Mouse (Mus musculus): ENCODE data around the gene Trim7. TPM values are rescaled to one million over a fixed set of nuclear protein-coding genes. Genes with fewer than 3 reads are reported as not detected.
A peak's percentile ranks its signal among the peaks of the same experiment; 100 is the strongest.
"Not testable (repeated sequence)": the region's sequence is repeated elsewhere in the genome, so short reads cannot be mapped to it uniquely, and the experiment has no call there.

Trim7 gene
- polyA plus RNA-seq, 1 experiment from 2014 or later = 0.16 TPM

DNA sequence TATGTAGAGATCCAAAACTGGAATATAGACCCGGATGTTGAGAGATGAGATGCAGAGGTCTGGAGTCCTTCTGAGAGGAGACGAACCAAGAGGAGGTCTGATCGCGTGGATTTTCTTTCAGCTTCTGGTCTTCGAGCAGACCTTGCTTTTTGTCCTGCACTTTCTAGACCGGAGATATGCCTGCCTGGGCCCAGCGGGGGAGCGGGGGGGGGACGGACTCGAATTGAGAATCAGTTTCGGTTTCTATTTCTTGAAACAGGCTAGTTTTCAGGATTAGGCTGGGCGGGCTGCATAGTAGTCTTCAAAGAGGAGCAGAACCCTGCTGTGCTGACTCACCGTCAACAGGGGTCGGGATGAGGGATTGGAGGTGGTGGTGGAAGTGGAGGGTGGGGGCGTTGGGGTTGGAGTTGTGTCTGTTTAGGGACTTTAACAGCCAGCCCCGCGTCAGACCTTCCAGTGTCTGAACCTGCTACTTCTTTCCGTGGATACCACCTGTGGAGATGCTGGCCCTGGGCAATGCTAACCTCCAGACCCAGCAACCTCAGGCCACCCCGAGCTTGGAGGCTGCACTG, 45.3 kb downstream of the Trim7 start, which contains the start of gene Irgm1:
Gene Irgm1 (minus strand): TSS at position 483 of the 572 bp plus-strand sequence.
- peak; percentile 52 for DNase-seq (ENCODE audit: low spot score)
- H3K27me3 ChIP-seq (replicated peaks; ENCODE audit: low read depth, poor library complexity, severe bottlenecking) = peaks cover 31% of the 10 kb centered on the region
- H3K36me3 ChIP-seq (replicated peaks) = no peaks in the 10 kb centered on the region
- peaks cover 25% of the 10 kb centered on the region for H3K4me1 ChIP-seq
- H3K9me3 ChIP-seq = no peaks in the 10 kb centered on the region
- 2% methylated on average over 19 of the region's 19 CpGs for whole genome bisulfite sequencing
- H3K27ac ChIP-seq (replicated peaks) = peak within 1 kb of the TSS; percentile 66; the same call in 1 of the 2 replicates
- peak within 1 kb of the TSS; percentile 59 for H3K4me3 ChIP-seq

- DNase-seq (ENCODE audit: low spot score) = peak; percentile 34
- peaks cover 31% of the 10 kb centered on the region for H3K27me3 ChIP-seq (replicated peaks; ENCODE audit: low read depth, poor library complexity, severe bottlenecking)
- 6% methylated on average over 17 of the region's 17 CpGs for WGBS
- H3K4me3 ChIP-seq = peak overlapping the region; percentile 59
- H3K36me3 ChIP-seq (replicated peaks) = no peaks in the 10 kb centered on the region
- peaks cover 25% of the 10 kb centered on the region for H3K4me1 ChIP-seq
- peak overlapping the region; percentile 40; the same call in 1 of the 2 replicates for H3K27ac ChIP-seq (replicated peaks)
- H3K9me3 ChIP-seq = no peaks in the 10 kb centered on the region
Measured at GRCm38 (mm10) chr11:48871817-48872541, 46.0 kb downstream of the Trim7 start.

DNA sequence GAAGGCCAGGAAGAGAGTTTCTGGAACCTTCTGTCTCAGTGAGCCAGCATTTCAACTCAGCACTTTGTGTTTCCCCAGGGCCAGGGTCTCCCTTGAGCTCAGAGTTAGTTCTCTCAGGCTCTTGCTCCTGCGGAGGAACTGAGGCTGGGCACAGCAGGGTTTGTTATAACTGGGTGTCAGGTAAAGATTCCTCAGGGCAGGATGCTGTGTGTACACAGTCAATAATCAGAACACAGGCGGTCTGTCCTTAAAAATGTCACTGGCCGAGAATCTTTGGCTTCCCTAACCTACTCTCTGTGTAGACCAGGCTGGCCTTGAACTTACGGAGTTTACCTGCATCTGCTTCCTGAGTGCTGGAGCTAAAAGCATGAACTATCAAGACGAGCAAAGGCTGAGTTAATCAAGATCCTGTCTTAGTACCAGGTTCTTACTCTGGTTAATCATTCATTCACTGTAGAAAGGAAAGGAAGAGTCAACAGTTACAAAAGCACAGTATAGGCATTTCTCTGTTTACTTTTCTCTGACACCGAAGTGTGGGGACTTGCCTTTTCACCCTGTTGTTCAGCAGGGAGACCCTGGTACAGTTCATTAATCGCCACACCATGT, 46.9 kb downstream of the Trim7 start:
- 76% methylated on average over 7 of the region's 7 CpGs for WGBS
- no peak for DNase-seq (ENCODE audit: low spot score)
- H3K36me3 ChIP-seq (replicated peaks) = no peaks in the 10 kb centered on the region
- peaks cover 25% of the 10 kb centered on the region for H3K4me1 ChIP-seq
- H3K27me3 ChIP-seq (replicated peaks; ENCODE audit: low read depth, poor library complexity, severe bottlenecking) = peaks cover 31% of the 10 kb centered on the region
- peak overlapping the region; percentile 40; the same call in 1 of the 2 replicates for H3K27ac ChIP-seq (replicated peaks)
- H3K4me3 ChIP-seq = 0 out of 2 replicates have a peak overlapping the region, but pooled peaks have one; percentile 59
- H3K9me3 ChIP-seq = no peaks in the 10 kb centered on the region

- H3K9me3 ChIP-seq = no peaks in the 10 kb centered on the region
- no peak overlapping the region for H3K4me3 ChIP-seq
- H3K36me3 ChIP-seq (replicated peaks) = no peaks in the 10 kb centered on the region
- H3K27me3 ChIP-seq (replicated peaks; ENCODE audit: low read depth, poor library complexity, severe bottlenecking) = peaks cover 31% of the 10 kb centered on the region
- no peak for DNase-seq (ENCODE audit: low spot score)
- 78% methylated on average over 10 of the region's 10 CpGs for WGBS
- H3K4me1 ChIP-seq = peaks cover 25% of the 10 kb centered on the region
- H3K27ac ChIP-seq (replicated peaks) = no peak overlapping the region
Measured at GRCm38 (mm10) chr11:48873591-48874290, 47.8 kb downstream of the Trim7 start.

DNA sequence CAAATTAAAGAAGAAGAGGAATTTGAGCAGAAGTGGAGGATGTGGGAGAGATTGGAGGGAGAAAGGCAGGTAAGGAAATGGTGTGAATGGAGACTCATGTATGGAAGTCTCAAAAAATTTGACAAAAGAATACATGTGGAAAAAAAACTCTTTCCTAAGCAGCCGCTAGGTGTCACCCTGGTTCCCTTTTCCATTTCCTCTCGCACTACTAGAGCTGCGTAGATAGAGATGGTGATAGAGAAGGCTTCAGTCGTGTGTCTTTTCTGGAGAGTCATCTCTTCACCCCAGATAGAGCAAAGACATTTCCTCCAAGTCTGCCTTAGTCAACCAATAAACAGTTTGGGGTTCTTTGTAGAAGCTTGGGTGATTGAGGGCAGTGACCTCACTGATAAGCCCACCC, 48.5 kb downstream of the Trim7 start:
- Histone ChIP-seq H3K4me1 (peaks cover 25% of the 10 kb centered on the region), H3K36me3 (replicated peaks) (no peaks in the 10 kb centered on the region), H3K27me3 (replicated peaks; ENCODE audit: low read depth, poor library complexity, severe bottlenecking) (peaks cover 27% of the 10 kb centered on the region), H3K27ac (replicated peaks) (no peak overlapping the region), H3K9me3 (no peaks in the 10 kb centered on the region), H3K4me3 (no peak overlapping the region)
- 3% methylated on average over 4 of the region's 4 CpGs for WGBS
- DNase-seq (ENCODE audit: low spot score) = peak; percentile 56

DNA sequence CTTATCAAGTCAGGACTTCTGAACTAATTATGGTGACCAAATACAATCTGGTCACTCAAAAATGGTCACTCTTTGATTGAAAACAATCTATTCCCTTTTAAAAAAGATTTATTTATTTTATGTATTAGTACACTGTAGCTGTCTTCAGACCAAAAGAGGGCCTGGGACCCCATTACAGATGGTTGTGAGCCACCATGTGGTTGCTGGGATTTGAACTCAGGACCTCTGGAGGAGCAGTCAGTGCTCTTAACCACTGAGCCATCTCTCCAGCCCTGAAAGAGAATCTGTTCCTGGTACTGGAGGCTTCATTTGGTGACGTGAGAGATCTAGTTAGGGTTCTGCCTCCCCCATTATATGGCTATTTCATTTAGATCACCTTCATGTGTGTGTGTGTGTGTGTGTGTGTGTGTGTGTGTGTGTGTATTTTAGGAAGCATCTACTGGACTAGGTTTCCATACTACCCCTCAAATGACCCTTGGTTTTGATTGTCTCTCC, 49.5 kb downstream of the Trim7 start:
- 85% methylated on average over 1 of the region's 1 CpGs for WGBS

DNA sequence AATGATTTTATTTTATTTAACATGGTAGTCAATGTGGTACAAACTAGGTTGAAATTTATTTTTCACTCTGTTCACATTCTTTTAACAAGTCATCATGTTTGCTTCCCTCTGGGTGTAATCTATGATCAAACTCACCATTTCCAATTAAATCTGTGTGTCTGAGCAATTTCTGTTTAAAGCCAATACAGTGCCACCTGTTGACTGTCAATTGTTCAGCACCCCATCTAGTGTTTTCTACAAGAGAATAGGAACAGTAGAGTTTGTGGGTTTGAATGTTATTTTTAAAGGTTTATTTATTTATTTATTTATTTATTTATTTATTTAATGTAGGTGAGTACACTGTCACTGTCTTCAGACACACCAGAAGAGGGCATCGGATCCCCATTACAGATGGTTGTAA, 50.7 kb downstream of the Trim7 start:
- Histone ChIP-seq H3K27me3 (replicated peaks; ENCODE audit: low read depth, poor library complexity, severe bottlenecking) (peaks cover 18% of the 10 kb centered on the region), H3K4me3 (no peak overlapping the region), H3K36me3 (replicated peaks) (no peaks in the 10 kb centered on the region), H3K4me1 (peaks cover 13% of the 10 kb centered on the region), H3K9me3 (no peaks in the 10 kb centered on the region), H3K27ac (replicated peaks) (no peak overlapping the region)
- 82% methylated on average over 1 of the region's 1 CpGs for WGBS
- DNase-seq (ENCODE audit: low spot score) = no peak

More for the DNA sequence above, 49.5 kb downstream of the Trim7 start:
- peaks cover 25% of the 10 kb centered on the region for H3K4me1 ChIP-seq
- not testable (repeated sequence) for H3K27ac ChIP-seq (replicated peaks); H3K4me3 ChIP-seq; H3K36me3 ChIP-seq (replicated peaks); DNase-seq (ENCODE audit: low spot score); H3K9me3 ChIP-seq
- peaks cover 22% of the 10 kb centered on the region for H3K27me3 ChIP-seq (replicated peaks; ENCODE audit: low read depth, poor library complexity, severe bottlenecking)

DNA sequence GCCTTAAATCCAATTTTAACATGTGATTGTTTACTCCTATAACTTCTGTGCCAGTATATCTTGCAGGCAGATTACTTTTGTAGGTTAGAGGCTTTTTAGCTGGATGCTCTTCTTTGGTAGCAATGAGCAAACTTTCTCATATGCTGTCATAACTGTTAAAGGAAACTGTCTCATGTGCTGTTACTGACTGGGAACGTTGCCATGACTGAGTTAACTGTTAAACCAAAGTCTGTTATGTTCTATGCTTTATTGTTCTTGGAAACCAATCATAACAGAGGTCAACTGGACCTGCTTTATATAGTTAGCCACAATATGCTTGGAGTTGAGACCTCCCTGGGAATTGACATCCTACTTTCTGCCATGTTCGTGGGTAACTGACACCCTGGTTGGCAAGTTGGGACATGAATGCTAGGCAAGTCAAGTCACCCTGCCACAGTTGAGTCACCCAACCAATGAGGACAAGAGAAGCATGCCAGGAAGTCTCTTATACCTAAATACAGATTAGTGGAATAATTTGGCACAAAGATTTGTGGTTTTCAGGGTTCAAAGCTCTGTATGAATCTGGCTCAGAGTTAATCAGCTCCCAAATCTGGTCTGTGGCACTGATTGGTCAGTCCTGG, 73.0 kb downstream of the Trim7 start:
- Histone ChIP-seq H3K36me3 (replicated peaks) (no peaks in the 10 kb centered on the region), H3K4me1 (no peaks in the 10 kb centered on the region), H3K27ac (replicated peaks) (no peak overlapping the region), H3K4me3 (no peak overlapping the region), H3K9me3 (no peaks in the 10 kb centered on the region), H3K27me3 (replicated peaks; ENCODE audit: low read depth, poor library complexity, severe bottlenecking) (no peaks in the 10 kb centered on the region)
- no peak for DNase-seq (ENCODE audit: low spot score)
- 77% methylated on average over 2 of the region's 2 CpGs for WGBS

DNA sequence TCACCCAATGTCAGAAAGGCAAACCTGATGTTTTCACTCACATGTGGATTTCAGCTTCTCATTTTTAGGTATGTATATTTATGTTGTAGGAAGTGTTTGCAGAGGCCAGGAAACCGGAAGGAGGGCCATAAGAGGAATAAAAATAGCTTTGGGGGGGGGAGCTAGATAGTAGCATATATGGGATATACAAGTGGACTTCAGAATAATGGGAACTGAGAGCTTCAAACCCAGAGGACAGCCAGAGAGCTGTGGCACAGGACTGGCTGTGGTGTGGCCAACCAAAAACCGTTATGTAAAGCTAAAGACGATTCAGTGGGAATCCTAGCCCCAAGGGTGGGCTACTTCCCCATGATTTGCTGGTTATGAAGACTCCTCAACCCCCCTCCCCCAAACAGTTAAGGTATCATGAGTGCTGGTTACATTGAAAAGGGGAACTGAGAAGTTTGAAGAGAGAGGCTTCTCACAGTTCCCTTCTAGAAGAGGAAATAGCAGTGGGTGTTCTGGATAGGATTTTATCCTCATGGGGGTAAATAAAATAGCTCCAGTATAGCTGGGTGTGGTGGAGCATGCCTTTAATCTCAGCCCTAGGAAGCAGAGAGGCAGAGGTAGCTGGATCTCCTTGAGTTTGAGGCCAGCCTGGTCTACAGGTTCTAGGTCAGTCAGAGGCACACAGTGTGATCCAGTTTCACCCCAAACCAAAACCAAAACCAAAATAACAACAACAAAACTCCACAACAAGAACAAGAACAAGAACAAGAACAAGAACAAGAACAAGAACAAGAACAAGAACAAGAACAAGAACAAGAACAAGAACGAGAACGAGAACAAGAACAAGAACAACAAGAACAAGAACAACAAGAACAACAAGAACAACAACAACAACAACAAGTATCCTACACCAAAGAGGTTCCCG, 75.0 kb downstream of the Trim7 start:
- 82% methylated on average over 6 of the region's 6 CpGs for WGBS
- not testable (repeated sequence) for H3K36me3 ChIP-seq (replicated peaks); H3K9me3 ChIP-seq; H3K27me3 ChIP-seq (replicated peaks; ENCODE audit: low read depth, poor library complexity, severe bottlenecking); DNase-seq (ENCODE audit: low spot score); H3K4me1 ChIP-seq; H3K4me3 ChIP-seq; H3K27ac ChIP-seq (replicated peaks)

DNA sequence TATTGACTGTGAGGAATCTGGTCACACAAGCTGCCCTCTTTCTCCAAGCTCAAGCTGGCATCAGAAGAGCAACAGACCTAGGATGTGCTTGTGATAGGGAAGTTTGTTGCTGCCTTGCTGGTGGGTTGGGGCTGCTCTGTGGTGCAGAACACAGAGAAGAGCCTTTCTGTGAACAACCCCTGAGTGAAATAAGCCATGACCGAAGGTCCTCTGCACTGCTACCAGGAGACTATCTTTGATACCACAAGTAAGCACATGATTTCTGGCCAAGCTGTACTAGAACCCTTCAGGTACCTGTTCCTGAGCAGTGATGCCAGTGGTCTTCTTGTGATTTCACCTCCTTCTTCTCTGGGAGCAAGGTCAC, 75.6 kb downstream of the Trim7 start:
- H3K27ac ChIP-seq (replicated peaks); H3K9me3 ChIP-seq; H3K4me3 ChIP-seq; H3K27me3 ChIP-seq (replicated peaks; ENCODE audit: low read depth, poor library complexity, severe bottlenecking); H3K36me3 ChIP-seq (replicated peaks); DNase-seq (ENCODE audit: low spot score); H3K4me1 ChIP-seq: not testable (repeated sequence)
- 96% methylated on average over 1 of the region's 1 CpGs for WGBS

All from embryonic facial prominence, embryonic 10.5 days (tissue).